Mouse (Mus musculus): ENCODE measurements around the gene Mthfd2l. TPM values are rescaled to one million over a fixed set of nuclear protein-coding genes. Genes with fewer than 3 reads are reported as not detected.
A peak's percentile ranks its signal among the peaks of the same experiment; 100 is the strongest.

The Mthfd2l gene
- total RNA-seq, 4 experiments from 2014 or later = 14.6 to 24.1 (median 17.4) TPM

DNA sequence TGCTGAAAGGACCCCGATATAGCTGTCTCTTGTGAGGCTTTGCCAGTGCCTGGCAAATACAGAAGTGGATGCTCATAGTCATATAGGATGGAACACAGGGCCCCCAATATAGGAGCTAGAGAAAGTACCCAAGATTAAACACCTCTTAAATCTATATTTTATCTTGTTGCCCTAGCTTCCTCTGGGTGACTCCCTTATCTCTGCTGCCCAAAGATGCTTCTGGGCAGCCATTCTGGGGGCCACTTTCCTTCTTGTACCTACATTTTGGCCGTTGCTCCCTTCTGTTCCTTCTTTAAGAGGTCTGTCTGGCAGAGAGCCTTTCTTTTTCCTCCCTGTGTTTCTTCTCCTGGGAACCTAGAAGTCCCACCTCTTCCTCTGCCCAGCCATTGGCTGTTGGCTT is 14.5 kb downstream of the Mthfd2l start:
- no peak for DNase-seq (ENCODE audit: low spot score in 2 of 2)

DNA sequence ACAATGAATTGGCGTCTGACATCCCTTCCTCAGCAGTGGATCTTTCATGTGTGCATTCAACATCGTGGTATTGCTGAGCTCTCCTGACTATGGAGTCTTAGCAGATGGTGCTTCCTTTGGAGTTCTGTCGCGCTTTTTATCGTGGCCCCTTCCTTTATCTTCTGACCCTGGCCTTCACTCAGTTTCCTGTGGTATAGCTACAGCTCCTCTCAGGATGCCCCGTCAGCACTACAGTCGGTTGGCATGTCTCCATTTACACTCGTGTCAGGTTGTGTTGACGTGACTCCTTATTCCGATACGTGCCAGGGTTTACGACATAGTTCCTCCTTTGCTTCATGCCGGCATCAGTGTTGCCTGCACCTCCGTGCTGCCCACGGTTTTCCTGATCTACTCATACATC is 18.6 kb downstream of the Mthfd2l start:
- no peak for DNase-seq (ENCODE audit: low spot score in 2 of 2)

DNA sequence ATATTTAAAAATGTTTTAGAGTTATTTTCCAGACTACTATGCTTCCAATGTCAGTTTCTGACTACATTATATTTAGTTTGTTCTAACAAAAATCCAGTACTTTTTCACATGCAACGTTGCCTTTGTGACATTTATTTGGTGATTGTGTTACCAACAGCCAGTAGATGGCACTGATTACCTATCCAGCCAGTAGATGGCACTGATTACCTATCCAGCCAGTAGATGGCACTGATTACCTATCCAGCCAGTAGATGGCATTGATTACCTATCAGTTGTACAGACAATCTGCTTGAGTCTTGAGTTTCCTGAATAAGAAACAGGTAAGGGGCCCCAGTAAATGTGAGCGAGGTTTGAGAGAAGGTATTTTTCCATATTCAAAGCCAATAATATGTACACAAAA is 20.6 kb downstream of the Mthfd2l start:
- peak; percentile 39 to 53 for DNase-seq (ENCODE audit: low spot score in 2 of 2)

DNA sequence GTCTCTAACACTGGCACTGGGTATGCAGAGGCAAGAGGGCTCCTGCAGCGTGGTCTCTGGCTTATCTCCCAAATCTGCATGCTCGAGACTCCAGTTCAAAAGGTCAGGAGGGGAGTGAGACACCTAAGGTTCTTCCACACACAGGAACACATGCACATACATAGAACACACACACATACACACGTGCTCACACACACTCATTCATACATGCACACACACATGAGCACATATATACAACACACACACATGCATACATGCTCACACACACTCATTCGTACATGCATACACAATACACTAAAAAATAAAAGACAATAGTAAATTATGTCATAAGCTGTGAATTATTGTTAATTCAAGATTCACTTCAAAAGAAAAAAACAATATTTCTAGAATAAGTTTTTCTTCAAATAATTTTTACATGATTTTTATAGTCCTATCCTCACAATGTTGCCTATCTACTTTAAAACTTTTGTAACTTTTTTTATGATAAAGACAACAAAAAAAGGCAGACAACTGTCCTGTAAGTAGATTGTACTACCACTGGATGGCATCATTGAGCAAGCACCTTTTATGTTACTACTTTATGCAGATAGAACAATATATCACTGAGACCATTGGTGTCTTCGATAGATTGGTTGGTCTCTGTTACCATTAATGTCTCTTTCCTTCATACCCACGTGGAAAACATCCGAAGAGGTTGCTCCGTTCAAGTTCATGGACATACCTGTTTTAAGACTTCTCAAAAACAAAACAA is 22.0 kb downstream of the Mthfd2l start:
- no peak for DNase-seq (ENCODE audit: low spot score in 2 of 2)

DNA sequence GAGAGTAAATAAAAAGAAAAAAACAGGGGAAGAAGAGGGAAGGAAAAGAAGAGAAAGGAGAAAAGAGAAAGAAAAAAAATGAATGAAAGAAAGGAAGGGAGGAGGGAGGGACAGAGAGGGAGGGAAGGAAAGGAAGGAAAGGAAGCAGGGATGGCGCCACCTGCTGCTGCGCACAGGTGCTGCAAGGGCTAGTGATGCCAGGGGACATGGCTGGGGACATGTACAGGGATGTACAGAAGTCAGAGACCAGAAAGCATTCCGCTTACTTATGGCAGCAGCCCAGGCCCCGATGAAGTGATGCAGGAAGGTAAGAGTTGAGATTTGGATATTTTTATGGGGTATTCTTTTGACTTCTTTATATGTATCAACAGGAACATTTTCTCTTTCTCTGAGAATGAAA is 33.4 kb downstream of the Mthfd2l start:
- DNase-seq (ENCODE audit: low spot score in 2 of 2) = no peak

DNA sequence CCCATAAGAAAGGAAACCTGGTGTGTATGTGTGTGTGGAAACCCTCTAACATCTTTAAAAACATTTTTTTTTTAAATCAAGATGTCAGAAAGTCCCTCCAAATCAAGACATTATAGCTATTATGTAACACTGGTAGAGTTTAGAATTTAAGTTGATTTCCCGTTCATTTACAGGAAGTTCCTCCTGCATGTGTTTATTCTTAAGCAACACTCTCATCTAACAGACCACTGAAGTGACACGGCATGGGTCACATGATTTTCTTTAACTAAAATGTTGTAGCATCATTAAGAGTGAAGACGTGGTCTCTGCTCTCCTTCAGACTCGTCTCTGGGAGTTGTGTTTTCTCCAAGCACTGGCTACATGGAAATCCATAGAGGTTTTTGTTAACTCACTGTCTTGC is 33.8 kb downstream of the Mthfd2l start:
- DNase-seq (ENCODE audit: low spot score in 2 of 2) = no peak

DNA sequence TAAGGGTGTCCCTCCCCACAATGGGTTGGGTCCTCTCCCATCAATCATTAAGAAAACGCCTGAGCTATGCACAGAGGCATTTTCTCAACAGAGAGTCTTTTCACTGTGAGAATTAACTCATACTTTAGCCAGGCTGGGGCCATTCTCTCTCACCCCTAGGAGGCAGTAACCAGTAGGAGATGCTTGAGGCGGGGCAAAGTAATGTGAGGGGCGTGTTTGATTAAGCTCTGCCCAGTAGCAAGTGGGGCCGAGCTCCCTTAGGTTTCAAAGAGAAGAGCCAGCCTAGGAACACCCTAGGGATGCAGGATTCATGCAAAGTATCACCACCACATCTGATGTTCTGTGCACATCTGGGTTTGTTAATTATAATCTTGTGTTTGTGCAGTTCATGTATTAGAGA is 34.5 kb downstream of the Mthfd2l start:
- no peak for DNase-seq (ENCODE audit: low spot score in 2 of 2)

DNA sequence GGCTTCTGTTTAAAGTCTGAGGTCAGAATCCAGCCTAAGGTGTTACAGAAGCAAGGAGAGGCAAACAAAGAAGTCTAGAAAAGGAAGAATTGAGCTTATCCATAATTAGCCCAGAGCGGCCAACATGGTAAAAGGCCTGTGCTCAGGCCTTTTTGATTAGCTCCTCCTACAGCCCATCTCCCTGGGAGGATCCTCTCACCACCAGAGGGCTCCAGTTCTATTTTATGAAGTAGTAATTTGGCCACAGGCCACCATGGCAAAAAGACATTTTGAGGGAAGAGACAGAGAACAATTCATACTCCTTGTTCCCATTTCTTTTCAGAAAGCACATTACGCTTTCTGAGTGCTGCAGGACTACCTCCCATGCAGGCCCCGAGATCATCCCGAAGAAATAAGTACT is 46.3 kb downstream of the Mthfd2l start:
- DNase-seq (ENCODE audit: low spot score in 2 of 2) = peak; percentile 41 to 72

DNA sequence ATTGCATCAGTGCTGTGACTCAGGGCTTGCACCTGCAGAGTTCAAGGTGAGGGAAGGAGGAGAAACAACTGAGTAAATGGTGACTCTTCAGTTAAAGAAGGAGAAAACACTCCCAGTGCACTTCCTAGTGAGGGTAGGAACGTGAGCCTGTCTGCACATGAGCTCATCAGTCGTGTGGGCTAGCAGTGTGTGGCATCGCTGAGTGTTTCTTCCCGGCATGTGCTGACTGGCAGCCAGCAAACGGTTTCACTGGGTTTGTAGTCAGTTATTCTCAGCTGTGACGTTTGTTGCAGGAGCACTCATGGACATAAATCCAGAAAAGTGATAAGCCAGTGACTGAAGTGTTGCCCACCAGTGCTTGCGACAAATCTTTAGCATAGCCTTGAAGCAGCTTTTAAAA is 49.4 kb downstream of the Mthfd2l start:
- DNase-seq (ENCODE audit: low spot score in 2 of 2) = peak in 1 of 2 experiments; percentile 13

DNA sequence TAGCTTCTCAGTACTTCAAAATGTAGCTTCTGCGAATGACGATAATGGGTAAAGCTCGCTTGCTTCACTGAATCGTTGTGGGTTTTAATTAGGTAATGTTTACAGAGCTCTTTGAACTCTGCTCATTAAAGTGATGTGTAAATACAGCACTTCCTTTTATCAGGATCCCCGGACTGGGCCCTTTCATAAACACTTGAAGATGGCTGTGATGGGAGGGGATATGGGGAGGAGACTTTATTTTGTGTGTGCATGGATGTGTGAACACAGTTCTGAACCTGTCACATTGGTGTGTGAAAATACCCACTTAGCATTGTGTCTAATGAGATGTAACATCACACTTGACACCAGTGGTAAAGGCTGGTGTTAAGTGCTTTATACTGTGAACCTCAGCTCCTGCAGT is 56.7 kb downstream of the Mthfd2l start:
- no peak for DNase-seq (ENCODE audit: low spot score in 2 of 2)

DNA sequence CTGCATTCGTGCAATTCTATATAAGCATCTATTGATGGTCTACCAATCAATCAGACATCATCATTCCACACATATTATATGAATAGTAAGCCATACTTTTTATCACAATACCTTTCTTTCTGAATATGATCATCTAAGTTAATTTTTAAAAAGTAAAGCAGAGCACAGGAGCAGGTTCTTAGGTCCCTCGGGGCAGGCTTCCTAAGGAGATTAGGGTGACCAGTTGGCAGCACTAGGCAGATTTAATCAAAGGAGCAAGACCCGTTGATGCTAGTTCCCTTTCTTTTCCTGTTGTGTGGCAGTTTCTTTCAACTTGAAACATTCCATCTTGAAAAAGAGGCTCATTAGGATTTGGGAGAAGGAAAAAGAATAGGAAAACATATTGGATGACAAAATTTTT is 57.2 kb downstream of the Mthfd2l start:
- no peak for DNase-seq (ENCODE audit: low spot score in 2 of 2)

DNA sequence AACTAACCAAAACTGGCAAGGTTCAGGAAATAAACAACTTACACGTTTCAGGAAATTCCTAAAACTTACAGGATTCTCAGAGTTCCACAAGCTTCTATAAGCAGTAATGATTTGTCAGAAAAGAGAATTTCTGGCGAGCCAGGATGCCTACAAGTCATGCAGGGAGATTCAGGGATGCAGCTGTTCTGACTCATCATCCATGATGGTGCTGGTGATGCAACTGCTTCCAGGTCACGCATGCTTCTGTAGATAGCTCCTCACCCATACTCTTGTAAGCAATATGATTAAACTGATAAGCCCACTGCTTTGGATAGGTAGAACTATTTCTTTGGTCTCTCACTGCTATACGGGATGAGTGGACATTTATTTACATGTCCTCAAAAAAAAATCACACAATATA is 57.7 kb downstream of the Mthfd2l start:
- DNase-seq (ENCODE audit: low spot score in 2 of 2) = no peak

DNA sequence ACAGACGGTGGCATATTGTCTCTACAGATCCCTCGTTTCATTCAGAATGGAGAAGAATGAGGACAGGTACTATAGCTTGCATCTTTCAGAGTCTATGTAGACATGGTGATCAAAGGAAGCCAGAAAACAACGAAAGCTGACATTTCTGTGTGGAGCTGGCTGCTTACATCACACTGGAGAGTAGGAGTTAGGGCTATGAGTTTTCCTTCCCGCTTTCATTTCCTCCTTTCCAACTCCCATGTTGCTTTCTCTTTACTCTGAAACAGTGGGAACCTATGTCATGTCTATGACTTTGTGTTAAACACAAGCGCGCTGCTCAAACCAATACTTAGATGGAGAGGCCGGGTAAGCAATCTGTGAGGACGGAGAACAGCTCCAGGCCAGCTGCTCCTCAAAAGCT is 69.0 kb downstream of the Mthfd2l start:
- DNase-seq (ENCODE audit: low spot score in 2 of 2) = no peak

DNA sequence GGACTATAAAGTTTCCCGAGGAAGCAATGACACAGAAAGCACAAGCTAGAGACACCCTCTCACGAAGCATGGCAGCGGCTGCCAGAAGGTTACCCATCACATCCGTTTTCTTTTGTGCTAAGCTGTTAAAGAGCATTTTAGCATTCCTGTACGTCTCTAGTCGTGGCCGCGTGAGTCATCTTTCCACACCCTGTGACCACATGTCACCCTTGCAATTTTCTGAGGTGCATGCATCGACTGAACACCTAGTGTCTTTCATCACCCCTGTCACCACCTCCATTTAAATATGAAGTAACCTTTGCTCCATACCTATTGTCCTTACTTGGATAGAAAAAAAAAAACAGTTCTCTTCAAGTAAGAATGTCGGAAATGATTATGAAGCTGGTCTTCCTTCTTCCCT is 84.3 kb downstream of the Mthfd2l start:
- no peak for DNase-seq (ENCODE audit: low spot score in 2 of 2)

DNA sequence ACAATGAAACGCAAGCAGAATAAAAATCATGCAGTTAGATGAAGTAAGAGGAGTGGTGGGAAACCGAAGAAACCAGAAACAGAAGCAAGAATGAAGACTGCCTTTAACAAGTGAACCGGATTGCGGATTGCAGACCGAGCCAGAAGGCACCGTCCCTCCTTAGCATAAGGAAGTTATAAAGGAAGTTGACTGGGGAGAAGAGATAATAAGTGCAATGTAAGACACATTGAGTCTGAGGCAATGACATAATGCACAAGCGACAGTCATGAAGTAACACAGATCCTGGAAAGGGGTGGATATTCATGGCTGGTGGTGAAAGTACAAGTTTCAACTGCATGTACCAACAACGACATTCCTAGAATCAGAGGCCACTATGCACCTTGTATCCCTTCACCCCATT is 92.2 kb downstream of the Mthfd2l start:
- DNase-seq (ENCODE audit: low spot score in 2 of 2) = no peak

DNA sequence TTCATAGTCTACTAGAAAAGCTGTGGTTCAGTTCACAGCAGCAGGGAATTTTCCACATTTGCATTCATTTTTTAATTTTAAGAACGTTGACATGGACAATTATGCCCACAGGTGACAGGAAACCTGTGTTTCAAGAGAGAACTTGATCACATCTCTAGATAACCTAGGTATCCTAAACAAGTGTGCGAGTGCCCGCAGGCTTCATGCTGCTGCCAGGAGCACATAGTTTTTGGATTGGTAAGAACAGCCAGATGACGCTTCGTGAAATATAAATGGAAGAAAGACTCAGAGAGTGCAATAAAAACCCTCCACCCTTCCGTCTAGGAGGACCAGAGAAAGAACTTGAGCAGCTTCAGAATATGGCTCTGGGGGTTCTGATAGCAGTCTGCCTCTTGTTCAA is 96.2 kb downstream of the Mthfd2l start, which contains the start of gene Epgn:
Epgn (plus strand) TSS at position 301 of the 400 bp plus-strand sequence.
- no peak for DNase-seq (ENCODE audit: low spot score in 2 of 2)

DNA sequence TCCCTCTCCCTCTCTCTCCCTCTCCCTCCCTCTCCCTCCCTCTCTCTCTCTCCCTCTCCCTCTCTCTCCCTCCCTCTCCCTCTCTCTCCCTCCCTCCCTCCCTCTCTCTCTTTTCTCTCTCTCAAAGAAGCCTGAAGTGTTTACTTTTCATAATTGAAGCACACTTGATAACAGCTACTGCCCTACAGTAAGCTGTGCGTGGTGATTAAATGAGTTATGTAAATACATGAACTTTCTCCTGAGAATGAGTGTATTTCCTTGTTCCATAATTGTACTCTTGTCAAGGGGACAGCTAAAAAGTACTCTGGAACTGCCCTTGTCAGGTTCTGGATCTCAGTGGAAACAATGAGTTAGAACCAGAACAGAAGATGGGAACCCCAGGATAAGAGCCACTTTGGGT is 96.9 kb downstream of the Mthfd2l start:
- DNase-seq (ENCODE audit: low spot score in 2 of 2) = no peak

DNA sequence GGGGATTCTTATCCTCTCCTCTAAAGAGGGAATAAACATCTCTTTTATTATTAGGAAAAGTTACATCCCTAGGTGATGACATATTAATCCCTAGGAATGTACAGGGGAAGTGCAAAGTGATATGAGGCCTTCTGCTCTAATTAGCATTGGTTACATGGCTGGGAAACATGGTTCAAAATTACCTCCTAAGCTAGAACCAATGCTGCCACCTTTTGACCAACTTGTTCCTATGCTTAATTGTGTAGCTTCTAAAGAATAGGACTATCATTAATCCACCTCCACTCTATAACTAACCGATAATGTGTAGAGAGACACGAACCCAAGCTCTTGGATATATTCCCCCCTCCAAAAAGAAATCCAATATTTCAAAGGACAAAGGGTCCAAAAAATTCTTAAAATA is 99.7 kb downstream of the Mthfd2l start:
- DNase-seq (ENCODE audit: low spot score in 2 of 2) = no peak

DNA sequence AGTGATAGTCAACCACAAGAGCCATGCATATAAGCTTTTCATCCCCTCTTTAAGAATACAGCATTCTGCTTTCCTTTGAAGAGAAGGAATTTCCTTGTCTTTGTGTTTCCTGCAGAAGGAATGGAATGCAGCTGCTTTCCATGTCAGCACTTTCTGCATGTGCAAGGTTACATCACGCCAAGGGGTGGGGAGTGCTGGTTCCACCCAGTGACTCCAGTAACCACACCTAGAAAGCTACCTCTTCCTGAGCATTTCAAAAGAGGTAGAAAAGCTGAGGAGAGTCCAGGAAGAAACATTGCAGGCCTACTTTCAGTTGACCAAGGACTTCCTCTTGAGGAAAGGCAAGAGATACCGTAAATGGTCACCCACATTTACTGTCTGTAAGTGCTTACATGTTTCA is 104.4 kb downstream of the Mthfd2l start:
- no peak for DNase-seq (ENCODE audit: low spot score in 2 of 2)

DNA sequence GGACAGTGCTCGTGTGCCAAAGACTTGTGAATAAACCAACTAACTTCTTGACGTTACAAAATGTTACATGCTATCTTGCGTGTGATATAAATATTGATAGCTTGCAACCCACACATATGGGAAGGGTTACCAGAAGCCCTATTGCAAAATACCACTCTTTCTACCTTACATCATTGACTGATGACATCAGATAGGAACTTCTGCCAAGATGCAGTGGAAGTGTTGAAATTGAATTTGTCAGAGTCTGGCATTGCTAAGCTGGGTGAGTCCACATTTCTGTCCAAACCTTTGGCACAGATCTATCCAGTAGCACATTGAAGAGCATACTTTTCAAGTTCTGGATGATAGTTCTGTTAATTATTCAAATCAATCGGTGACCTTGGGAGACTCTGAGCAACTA is 105.7 kb downstream of the Mthfd2l start:
- DNase-seq (ENCODE audit: low spot score in 2 of 2) = no peak

DNA sequence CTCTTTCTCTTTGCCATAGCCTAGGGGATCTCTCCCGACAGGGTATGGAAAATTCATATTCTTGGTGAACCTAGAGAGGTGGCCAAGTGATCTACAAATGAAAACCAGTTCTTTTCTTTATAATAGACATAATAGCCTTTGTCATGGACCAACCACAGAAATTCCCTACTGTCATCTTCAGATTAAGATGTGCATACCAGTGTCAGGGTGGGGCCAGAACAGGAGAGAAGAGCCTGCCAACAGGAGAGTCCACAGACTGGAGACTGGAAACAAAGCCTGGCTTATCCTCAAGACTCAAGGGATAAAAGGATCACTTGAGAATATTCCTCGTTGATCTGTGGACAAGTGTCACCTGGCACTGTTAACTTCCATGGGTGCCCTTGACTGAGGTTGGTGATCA is 106.8 kb downstream of the Mthfd2l start:
- no peak for DNase-seq (ENCODE audit: low spot score in 2 of 2)

DNA sequence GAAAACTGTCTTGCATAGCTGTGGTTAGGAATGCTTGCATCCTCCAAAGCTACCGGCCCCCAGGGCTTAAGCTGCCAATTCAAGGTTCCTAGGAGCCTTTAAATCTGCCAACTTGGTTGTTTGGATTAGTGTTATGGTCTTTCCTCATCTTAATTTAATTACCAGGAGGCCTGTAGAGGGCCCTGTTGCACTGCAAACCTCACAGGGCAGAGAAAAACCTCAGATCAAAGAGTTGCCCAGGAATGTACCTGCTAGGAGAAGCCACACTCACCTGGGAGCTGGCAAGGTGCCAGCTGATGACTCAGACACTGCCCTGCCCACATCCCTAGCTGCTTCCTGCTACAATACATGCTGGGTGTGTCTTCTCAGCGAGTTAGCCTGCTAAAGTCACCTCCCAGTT is 107.6 kb downstream of the Mthfd2l start:
- DNase-seq (ENCODE audit: low spot score in 2 of 2) = peak in 1 of 2 experiments; percentile 3

DNA sequence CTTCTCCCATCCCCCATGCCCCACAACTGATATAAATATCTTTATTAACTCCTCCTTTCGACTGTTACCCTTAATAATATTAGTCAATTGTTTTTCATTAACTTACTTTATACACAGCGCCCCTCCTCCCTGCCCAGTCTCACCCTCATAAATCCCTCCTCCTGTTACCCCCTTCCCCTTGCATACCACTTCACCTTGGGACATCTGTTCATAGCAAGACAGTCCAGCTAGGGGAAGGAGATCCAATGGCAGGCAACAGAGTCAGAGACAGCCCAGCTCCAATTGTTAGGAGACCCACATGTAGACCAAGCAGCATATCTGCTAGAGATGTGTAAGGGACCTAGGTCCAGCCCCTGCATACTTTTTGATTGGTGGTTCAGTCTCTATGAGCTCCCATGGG is 108.0 kb downstream of the Mthfd2l start:
- DNase-seq (ENCODE audit: low spot score in 2 of 2) = no peak

DNA sequence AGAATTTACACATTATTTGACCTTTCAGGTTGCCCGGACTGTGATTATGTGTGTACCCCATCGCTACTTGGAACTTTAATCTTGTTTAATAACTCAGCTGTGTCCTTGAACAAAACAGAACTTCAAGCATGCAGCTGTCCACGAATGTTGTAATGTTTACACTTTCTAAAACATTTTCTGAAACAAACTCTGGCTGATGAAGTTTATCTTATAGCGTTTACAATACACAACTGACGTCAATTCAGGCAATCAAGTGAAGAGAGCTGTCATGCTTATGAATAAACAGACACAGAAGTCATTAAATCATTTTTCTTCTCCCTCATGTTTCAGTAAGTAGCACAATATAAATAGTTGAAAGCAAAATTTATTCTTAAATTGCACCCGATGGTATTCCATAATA is 117.1 kb downstream of the Mthfd2l start:
- DNase-seq (ENCODE audit: low spot score in 2 of 2) = no peak
